Mouse (Mus musculus) MN1 (cell line): ENCODE results near the gene Ccdc92.

Source experiments
- DNase-seq: peaks from one replicate; pipeline ENCODE4 v3.0.0-alpha.2; 2016; ENCODE audit warnings: low spot score

Gene Ccdc92

DNA sequence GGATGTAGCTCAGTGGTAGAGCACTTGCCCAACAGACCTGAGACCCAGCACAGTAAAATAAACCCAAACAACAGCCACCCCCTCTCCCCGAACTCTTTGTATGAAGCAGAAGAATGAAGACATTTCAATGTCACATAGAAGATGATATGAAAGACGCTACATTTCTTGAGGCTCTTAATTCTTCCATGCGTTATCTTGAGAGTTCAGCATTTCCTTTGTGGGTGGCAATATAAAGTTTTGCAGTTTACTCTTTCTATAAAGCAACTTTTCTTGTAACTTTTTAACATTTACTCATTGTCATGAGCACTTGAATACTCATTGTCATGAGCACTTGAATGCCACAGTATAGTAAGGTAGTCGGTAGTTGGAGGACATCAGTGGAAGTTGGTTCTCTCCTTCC is 8.0 kb downstream of the Ccdc92 start:
- no peak for DNase-seq

DNA sequence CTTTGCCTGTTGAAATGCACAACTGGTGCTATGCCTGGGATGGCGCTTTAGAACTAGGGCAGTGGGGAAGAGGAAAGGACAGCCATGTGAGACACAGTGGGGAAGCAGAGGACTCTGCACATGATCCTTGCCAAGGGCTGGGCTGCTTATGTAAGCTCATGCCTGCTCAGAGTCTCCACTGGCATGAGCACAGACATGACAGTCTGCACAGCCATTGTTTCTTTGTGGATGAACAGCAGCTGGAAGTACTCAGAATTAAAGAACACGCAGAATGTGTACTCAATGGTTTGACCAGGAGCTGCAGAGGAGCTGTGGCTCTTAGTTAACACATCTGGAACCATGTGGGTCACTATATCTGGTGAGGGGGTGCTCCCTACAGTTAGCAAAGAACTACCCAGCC is 9.1 kb downstream of the Ccdc92 start:
- peak; percentile 16 for DNase-seq

GRCm38 (mm10) chr5:124852294-124852693 is 9.9 kb downstream of the Ccdc92 start:
- no peak for DNase-seq

- DNase-seq = no peak
Measured at GRCm38 (mm10) chr5:124851572-124851971, 10.7 kb downstream of the Ccdc92 start.

- DNase-seq = no peak
Measured at GRCm38 (mm10) chr5:124848994-124849393, 13.2 kb downstream of the Ccdc92 start.

DNA sequence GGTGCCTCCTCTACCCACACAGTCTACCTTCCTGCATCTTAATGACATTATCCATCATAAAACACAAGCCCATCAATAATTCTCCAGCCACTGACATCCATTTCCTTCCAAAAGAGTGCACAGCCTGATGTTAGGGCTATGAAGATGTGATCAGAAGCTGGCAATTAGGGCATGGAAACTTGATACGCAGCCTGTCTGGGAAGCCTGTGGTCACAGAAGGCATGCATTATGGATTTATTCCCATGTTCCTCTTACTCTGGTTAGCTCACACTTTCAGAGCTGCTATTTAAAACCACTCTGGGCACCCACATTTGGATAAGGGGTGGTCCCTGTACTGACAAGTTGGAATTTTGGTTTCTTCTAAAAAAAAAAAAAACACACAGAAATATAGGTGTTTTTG is 15.2 kb downstream of the Ccdc92 start:
- DNase-seq = peak; percentile 22

- no peak for DNase-seq
Measured at GRCm38 (mm10) chr5:124844929-124845328, 17.3 kb downstream of the Ccdc92 start.

GRCm38 (mm10) chr5:124843386-124843785 is 18.8 kb downstream of the Ccdc92 start:
- DNase-seq = peak; percentile 52

- no peak for DNase-seq
Measured at GRCm38 (mm10) chr5:124840669-124841068, 21.6 kb downstream of the Ccdc92 start.

DNA sequence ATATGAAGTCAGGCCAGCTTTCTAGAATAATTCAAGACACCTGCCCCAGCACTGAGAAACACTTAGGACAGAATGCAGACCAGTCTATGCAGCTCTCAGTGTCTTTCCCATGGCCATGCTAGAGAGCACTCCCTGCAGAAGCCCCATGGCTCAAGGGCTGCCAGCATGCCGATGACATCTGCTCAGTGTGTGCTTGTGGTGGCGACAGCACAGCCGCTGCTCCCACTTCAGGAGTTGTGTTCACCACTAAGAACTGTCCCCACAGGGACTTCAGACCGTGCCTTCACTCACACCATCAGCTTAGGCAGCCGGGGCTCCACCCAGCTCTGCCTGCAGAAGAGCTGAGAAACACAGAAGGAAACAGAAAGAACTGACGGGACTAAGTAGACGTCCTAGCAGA is 22.0 kb downstream of the Ccdc92 start:
- no peak for DNase-seq

- no peak for DNase-seq
Measured at GRCm38 (mm10) chr5:124836621-124837020, 25.6 kb downstream of the Ccdc92 start.

GRCm38 (mm10) chr5:124836075-124836474 is 26.1 kb downstream of the Ccdc92 start:
- DNase-seq = no peak

DNA sequence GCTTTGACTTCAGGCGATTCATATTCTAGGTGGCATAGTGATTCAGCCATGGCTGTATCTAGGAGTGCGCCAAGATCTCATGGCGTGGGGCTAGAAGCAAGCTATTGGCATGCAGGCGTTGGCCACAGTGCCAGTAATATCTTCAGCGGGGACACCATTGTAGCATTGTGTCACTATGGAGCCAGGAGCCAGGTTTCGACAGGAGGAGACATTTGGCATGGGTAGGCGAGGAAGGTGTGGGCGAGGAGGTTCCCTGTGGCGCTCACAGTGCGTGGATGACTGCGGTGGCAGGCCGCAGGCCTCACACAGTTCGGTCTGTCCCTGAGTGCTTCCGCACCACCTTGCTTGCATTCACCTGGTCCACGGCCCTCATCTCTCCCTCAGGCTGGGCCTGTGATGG is 27.0 kb downstream of the Ccdc92 start:
- no peak for DNase-seq

DNA sequence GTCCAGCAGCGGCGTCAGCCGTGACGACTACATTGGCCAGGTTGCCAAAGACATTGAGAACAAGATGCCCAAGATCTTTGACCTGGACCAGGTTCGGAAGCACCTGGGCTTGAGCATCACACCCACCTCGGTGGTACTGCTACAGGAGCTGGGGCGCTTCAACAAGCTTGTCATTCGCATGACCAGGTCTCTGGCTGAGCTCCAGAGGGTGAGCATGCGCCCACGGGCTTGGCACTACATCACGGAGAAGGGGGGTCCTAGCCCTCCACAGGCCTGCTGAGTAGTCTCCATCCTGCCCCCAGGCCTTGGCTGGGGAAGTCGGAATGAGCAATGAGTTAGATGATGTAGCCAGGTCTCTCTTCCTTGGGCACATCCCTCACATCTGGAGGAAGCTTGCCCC is 31.9 kb downstream of the Ccdc92 start:
- DNase-seq = no peak

DNA sequence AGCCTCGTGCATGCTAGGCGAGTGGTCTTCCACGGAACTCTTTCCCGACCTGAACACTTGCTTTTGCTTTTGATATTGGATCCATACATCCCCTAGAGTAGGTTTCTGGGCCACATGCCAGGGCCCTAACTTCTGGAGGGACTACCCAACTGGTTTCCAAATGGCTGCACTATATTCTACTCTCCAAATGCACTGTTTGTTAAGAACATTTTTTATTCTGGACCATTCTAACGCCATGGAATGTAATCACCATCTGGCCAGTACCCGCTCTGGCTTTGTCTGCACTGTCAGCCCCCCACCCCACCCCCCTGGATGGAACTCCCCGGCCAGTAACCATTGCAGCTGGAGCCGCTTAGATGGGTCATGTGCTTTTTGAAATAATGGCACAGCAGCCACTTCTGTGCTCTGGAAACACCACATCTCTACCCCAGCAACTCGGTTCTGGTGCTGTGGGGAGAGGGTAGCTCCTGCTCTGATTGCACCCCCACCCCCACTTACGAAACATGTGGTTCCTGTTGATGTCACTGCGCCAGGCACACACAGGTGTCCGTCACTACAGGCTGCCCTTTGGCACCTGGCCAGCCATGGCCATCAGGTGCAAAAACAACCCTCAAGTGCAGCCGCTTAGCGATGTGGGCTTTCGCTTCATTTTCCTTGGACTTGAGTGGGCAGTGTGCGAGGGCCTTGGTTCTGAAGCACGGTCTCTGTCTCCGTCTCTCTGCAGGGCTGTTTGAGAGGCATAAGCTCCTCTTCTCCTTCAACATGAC is 39.9 kb downstream of the Ccdc92 start:
- no peak for DNase-seq

DNA sequence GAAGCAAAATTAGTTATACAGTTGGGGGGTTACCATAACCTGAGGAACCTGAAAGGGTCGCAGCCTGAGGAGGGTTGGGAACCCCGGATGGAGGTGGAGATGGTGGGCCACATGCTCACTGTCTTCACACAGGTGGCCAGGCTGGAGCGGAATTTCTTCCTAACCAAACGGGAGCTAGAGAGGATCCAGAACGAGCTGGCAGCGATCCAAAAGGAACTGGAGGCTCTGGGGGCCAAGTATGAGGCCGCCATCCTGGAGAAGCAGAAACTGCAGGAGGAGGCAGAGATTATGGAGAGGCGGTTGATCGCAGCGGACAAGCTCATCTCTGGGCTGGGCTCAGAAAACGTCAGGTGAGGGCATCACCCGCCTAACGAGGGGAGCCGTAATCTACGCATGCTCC is 45.2 kb downstream of the Ccdc92 start:
- no peak for DNase-seq

DNA sequence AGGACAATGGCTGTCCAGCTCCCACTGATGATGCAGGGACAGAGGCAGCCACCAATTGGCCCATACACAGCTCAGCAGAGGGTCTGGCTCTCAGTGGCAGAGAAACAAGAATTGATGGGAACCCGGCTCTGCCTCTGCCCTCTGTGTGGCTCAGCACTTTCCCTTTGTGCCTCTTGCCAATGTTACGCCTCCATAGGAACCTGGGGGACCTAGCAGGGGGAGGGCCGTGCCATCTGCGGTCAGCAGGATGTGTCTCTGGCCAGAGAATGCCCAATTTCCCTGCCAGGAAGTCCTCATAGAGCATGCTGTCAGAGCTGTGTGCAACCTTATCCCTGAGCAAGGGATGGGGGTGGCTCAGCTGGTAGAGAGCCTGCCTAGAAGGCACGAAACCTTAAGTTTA is 47.4 kb downstream of the Ccdc92 start:
- DNase-seq = peak; percentile 18

DNA sequence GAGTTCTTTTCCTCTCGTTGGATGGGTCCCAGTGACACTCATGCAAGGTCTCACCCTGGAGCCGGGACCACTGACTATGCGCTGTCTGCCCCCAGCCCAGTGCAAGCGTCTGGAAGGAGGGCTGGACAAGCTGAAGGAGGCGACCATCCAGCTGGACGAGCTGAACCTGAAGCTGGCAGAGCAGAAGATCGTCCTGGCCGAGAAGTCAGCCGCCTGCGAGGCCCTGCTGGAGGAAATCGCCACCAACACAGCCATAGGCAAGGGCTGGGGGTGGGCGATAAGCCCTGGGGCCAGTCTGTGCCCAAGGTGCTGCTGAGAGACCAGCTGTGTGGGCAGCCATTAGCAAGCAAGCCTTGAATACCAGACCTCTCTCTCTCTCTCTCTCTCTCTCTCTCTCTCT is 49.8 kb downstream of the Ccdc92 start:
- no peak for DNase-seq

- peak; percentile 73 for DNase-seq
Measured at GRCm38 (mm10) chr5:124809708-124810366, 52.4 kb downstream of the Ccdc92 start.

DNA sequence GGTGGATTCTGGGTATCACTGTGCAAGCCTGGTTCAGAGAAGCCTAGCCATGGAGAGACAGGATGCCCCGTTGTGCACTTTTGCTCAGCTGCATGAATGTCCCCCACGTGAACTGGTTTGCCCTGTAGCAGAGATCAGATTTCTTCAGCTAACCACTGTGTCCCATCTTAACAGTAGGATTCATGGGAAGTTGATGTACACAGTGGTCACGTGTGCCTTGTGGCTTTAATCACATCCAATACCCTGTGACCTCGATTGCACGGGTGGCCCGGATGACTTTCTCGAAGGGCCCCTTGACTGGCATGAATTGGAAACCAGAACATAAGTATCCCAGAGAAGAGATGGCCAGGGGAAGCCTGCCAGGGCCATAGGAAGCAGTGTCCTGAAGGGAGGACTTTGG is 70.1 kb downstream of the Ccdc92 start:
- no peak for DNase-seq

GRCm38 (mm10) chr5:124785650-124786049 is 76.6 kb downstream of the Ccdc92 start:
- no peak for DNase-seq
